8 mouse cellular contexts compared by ENCODE assay signal in genomic region chr10:107752351-107753143, GRCm38 (mm10). TPM values are rescaled to one million over a fixed set of nuclear protein-coding genes. Genes with fewer than 3 reads are reported as not detected.
DNase-seq lines count a peak whose midpoint lies in the region; ATAC-seq lines count a peak whose summit lies in the region.

No protein-coding gene starts in this region.

- H3K9me3 ChIP-seq in midbrain, embryonic 16.5 days (replicated peaks; ENCODE audit: control insufficient read depth, low read length, poor library complexity, severe bottlenecking) = no peaks in the 10 kb centered on the region

- DNase-seq in kidney, postnatal 10 days = peak; percentile 6
- DNase-seq in kidney, adult 9 months = no peak
- peak; percentile 36 to 57 for DNase-seq in frontal cortex, postnatal 10 days (ENCODE audit: low spot score in 2 of 2)
- peak; percentile 15 to 34 for DNase-seq in layer of hippocampus, postnatal 10 days (ENCODE audit: low spot score in 2 of 2)
- no peak for DNase-seq in urinary bladder, adult 18-20 months (ENCODE audit: low spot score in 2 of 2)
- DNase-seq in yolk sac, embryonic 10.5 days (ENCODE audit: low spot score) = no peak

- H3K36me3 ChIP-seq in midbrain, embryonic 16.5 days (ENCODE audit: control insufficient read depth, insufficient read depth, low read length) = no peaks in the 10 kb centered on the region

- peak overlapping the region; percentile 44 for H3K4me2 ChIP-seq in midbrain, embryonic 16.5 days (ENCODE audit: low read length)

- H3K4me1 ChIP-seq in midbrain, embryonic 16.5 days (ENCODE audit: control insufficient read depth, insufficient read depth, low read length) = peaks cover 10% of the 10 kb centered on the region

- no peaks in the 10 kb centered on the region for H3K27me3 ChIP-seq in midbrain, embryonic 16.5 days (ENCODE audit: control insufficient read depth, insufficient read depth, low read depth, low read length)

- peak; percentile 87 for ATAC-seq in midbrain, embryonic 16.5 days
- ATAC-seq in inflammation-experienced regulatory T-cells, adult 6 months = no peak

- WGBS in midbrain, embryonic 16.5 days = 25% methylated on average over 15 of the region's 15 CpGs

- no peak overlapping the region for H3K9ac ChIP-seq in midbrain, embryonic 16.5 days (ENCODE audit: low read depth, low read length)

- H3K4me3 ChIP-seq in midbrain, embryonic 16.5 days (ENCODE audit: low read depth, low read length) = peak overlapping the region; percentile 22

- no peak overlapping the region for H3K27ac ChIP-seq in midbrain, embryonic 16.5 days (ENCODE audit: low read length)

RNA-seq across cellular contexts. Expression of gene Ptprq, which starts 32.7 kb away (rescaled TPM):
- under 1 TPM; 0.40 to 0.41 TPM for total RNA-seq in layer of hippocampus, postnatal 10 days (2021)
- polyA plus RNA-seq in midbrain, embryonic 16.5 days (2015; fragmentation: Nextera tagmentation; extraction: Ambion mirVana) = 0.15 and 0.21 TPM in 2 replicates
- not detected for polyA plus RNA-seq in inflammation-experienced regulatory T-cells, adult 6 months (2017; shearing (Covaris generic))

Comparison
In these comparisons a context has a peak if more than half of its experiments do, and no peak if none do; other contexts are left out.
1. DNase-seq: peak in kidney, postnatal 10 days (single experiment), frontal cortex, postnatal 10 days (2 of 2) and layer of hippocampus, postnatal 10 days (2 of 2); none in kidney, adult 9 months (single experiment), urinary bladder, adult 18-20 months (0 of 2) and yolk sac, embryonic 10.5 days (single experiment).